Mouse (Mus musculus): ENCODE measurements around the gene Nme9.

GRCm38 (mm10) chr9:99487126-99487695 lies 35.9 kb downstream of the Nme9 start:
- TF ChIP-seq CTCF (IDR thresholded peaks at IDR 0.05; ENCODE audit: low read depth, low read length) = no peak
- no peak for TF ChIP-seq POLR2A (IDR thresholded peaks at IDR 0.05; ENCODE audit: extremely low read depth, insufficient read depth, low read length)
